Mouse (Mus musculus) c-Kit-positive CD71-positive TER-119-negative erythroid progenitor cells, embryonic 14.5 days (primary cell): ENCODE results near the gene Gm6401.
"Not testable (repeated sequence)": the region's sequence is repeated elsewhere in the genome, so short reads cannot be mapped to it uniquely, and the experiment has no call there.

Source experiments
- DNase-seq: peaks from one replicate; pipeline ENCODE4 v3.0.0-alpha.2; 2013; ENCODE audit warnings: low read depth

The Gm6401 gene

DNA sequence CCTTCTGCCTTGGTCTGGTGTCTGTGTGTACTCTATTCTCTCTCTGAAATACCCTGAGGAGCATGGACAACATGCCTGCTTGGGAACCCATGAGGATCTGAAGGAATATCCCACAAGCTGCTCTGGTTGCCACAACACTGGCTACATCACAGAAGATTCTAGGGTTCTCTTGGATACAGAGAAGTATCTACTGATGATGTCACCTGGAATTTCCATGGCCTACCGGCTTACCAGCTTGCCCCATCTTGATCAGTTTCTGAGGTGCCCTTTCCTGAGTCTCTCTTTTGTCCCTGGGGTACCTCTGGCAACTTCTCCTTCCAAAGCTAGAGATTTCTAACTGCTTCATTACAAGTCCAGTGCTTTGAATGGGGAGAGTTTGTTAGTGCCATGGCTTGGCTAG, at the start of gene Gm6401:
TSS of gene Gm6401 (minus strand) at position 101 of the 400 bp plus-strand sequence.
- DNase-seq = not testable (repeated sequence)

DNA sequence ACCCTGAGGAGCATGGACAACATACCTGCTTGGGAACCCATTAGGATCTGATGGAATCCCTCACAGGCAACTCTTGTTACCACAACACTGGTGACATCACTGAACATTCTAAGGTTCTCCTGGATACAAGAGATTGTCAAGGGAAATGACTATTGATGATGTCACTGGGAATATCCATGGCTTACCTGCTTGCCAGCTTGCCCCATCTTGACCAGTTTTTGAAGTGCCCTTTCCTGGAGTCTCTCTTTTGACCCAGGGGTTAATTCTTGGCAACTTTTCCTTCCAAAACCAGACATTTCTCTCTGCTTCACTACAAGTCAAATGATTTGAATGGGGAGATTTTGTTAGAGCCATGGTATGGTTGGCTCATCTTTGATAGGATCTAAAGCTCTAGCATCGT, 15.5 kb upstream of the Gm6401 start, which contains the start of gene Gm3543:
TSS of gene Gm3543 (minus strand) at position 101 of the 400 bp plus-strand sequence.
- DNase-seq = not testable (repeated sequence)

DNA sequence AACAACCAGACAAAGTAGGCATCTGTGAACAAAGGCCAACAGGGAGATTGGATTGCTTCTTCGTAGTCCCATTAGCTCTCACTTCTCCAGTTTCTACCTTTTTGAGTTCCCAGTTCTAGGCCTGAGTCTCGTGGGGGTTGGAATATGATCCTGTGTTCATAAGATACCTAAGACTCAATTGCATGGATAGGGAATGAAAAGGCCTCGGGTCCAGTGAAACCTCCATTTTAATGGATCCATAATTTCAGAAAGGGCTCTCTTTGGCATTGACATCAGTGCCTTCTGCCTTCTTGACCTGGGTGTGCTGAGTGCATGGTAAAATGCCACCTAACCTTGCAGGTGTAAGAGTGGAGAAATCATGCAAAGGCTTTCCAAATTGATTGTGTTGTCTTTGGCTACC, 869 bp upstream of the Gm6401 start:
- DNase-seq = not testable (repeated sequence)

DNA sequence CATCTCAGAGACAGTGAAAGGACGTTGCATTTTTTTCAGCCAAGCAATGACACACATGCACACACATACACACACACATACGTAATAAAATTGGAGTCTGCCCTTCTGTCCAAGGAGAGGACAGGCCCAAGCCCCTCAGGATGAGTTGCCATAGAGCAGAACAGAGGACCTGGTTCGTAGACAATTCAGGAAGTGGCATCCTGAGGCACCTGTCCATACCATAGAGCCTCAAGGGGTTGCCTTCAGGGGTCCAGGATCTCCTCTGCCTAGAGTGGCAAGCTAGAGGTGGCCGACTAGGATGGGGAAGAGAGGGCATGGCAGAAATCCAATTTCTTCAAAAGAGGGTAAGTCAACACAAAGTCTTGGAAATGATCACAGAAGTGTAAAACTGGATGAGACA, 3.6 kb downstream of the Gm6401 start:
- DNase-seq = not testable (repeated sequence)

DNA sequence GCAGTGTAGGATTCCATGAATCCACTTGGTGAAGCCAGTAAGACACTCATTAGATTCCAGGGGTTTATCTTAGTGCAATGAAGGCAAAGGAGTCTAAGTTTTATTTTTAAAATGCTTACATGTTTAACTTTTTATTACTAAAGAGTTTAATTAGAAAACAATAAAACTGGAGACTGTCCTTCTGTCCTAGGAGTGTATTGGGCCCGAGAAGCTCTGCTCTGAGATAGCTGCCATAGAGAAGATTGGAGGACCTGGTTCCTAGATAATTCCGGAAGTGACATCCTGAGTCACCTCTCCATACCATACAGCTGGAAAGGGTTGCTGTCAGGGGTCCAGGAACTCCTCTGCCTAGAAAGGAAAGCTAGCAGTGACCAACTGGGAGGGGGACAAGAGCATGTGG, 24.0 kb downstream of the Gm6401 start, which contains the start of gene 1700024B05Rik:
TSS of gene 1700024B05Rik (plus strand) at position 301 of the 400 bp plus-strand sequence.
- DNase-seq = not testable (repeated sequence)

DNA sequence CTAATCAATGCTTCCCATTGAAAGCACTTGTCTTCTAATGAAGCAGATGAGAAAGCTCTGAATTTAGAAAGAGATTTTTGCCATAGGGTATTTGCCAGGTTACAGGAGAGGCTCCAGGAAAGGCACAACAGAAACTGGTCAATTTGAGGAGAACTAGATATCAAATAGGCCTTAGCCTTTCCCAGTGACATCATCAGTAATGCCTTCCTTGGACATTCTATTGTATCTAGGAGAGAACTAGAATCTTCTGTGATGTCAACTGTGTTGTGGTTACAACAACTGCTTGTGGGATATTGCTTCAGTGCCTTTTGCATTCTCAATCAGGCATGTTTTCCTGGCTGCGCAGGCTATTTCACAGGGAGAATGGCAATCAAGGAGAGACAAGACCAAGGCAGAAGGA, 43.1 kb downstream of the Gm6401 start, which contains the start of gene 1700049E17Rik1:
TSS of gene 1700049E17Rik1 (plus strand) at position 301 of the 400 bp plus-strand sequence.
- not testable (repeated sequence) for DNase-seq
